In the genomic region with DNA sequence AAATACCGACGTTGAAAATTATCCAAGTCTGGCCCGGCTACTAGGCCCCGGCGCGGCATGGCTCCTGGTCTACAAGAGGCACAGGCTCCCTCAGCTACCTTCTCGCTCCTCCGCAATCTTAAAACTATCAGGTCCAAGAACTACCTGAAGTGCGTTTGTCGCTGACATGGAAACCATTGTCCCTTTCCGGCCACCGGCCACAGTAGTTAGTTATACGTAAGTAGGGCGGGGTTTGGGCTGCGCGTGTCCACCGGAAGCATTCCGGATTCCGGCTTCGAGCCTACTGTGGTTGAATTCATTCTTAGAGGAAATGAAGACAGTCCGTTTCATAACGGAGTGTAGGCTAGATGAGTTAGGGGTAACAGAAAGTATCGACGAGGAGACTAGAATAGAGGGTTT, we compare ENCODE assay signal across 8 mouse cellular contexts. TPM values are rescaled to one million over a fixed set of nuclear protein-coding genes. Genes with fewer than 3 reads are reported as not detected.
A peak's percentile ranks its signal among the peaks of the same experiment; 100 is the strongest.
DNase-seq lines count a peak whose midpoint lies in the region; ATAC-seq and TF ChIP-seq lines count a peak whose summit lies in the region.
"Not testable (repeated sequence)": the region's sequence is repeated elsewhere in the genome, so short reads cannot be mapped to it uniquely, and the experiment has no call there.

A gene (plus strand): TSS at position 253 of the 399 bp plus-strand sequence.
A gene (minus strand): TSS at position 397 of the 399 bp plus-strand sequence.

- DNase-seq in 3134 (ENCODE audit: extremely low read depth, insufficient read length, low spot score) (peak; percentile 81), liver (peak; percentile 90)
- peak; percentile 93 for DNase-seq in heart, embryonic 10.5 days (ENCODE audit: low spot score)
- DNase-seq in monocyte, adult 2 months (ENCODE audit: low read depth in 1 of 2, low spot score in 2 of 2) = peak; percentile 75 to 83
- peak; percentile 76 to 82 for DNase-seq in spleen, postnatal 14 days (ENCODE audit: low spot score in 2 of 2)

- H3K4me2 ChIP-seq in kidney, embryonic 15.5 days = peak within 1 kb of the TSS; percentile 84

- peak within 1 kb of the TSS; percentile 98 for H3K27ac ChIP-seq in bone marrow, adult 2 months (ENCODE audit: control insufficient read depth, insufficient read depth, low read depth, low read length, poor library complexity)
- peak within 1 kb of the TSS; percentile 99 for H3K27ac ChIP-seq in heart, embryonic 10.5 days
- peak within 1 kb of the TSS; percentile 99 for H3K27ac ChIP-seq in kidney, embryonic 15.5 days

- peak; percentile 80 for ATAC-seq in erythroblast, adult 5-6 weeks (replicated peaks; ENCODE audit: low FRiP score, poor library complexity, severe bottlenecking)
- ATAC-seq in kidney, embryonic 15.5 days (replicated peaks; ENCODE audit: low FRiP score) = peak; percentile 78

- not testable (repeated sequence) for H3K9me3 ChIP-seq in heart, embryonic 10.5 days; kidney, embryonic 15.5 days (replicated peaks)

- H3K27me3 ChIP-seq in heart, embryonic 10.5 days (ENCODE audit: insufficient read depth, poor library complexity, severe bottlenecking); kidney, embryonic 15.5 days: not testable (repeated sequence)

- peaks cover 14% of the 10 kb centered on the region for H3K36me3 ChIP-seq in heart, embryonic 10.5 days
- peaks cover 21% of the 10 kb centered on the region for H3K36me3 ChIP-seq in kidney, embryonic 15.5 days

- H3K4me1 ChIP-seq in bone marrow, adult 2 months (ENCODE audit: control insufficient read depth, insufficient read depth, low read length) = not testable (repeated sequence)
- H3K4me1 ChIP-seq in heart, embryonic 10.5 days = peaks cover 45% of the 10 kb centered on the region
- H3K4me1 ChIP-seq in kidney, embryonic 15.5 days = peaks cover 46% of the 10 kb centered on the region

- TF ChIP-seq POLR2A in bone marrow, adult 2 months (IDR thresholded peaks at IDR 0.05; ENCODE audit: borderline replicate concordance, control insufficient read depth, low read depth, low read length) = peak; percentile 22; the same call in 1 of the 2 replicates

- H3K4me3 ChIP-seq in bone marrow, adult 2 months (replicated peaks; ENCODE audit: control insufficient read depth, low read depth, low read length) = peak within 1 kb of the TSS; percentile 78
- H3K4me3 ChIP-seq in heart, embryonic 10.5 days = peak within 1 kb of the TSS; percentile 77
- peak within 1 kb of the TSS; percentile 78 for H3K4me3 ChIP-seq in kidney, embryonic 15.5 days (replicated peaks)

- under 1% methylated on average over 24 of the region's 24 CpGs for WGBS in bone marrow, adult 2 months
- under 1% methylated on average over 24 of the region's 24 CpGs for WGBS in heart, embryonic 10.5 days
- under 1% methylated on average over 24 of the region's 24 CpGs for WGBS in kidney, embryonic 15.5 days

- TF ChIP-seq CTCF in bone marrow, adult 2 months (IDR thresholded peaks at IDR 0.05; ENCODE audit: control insufficient read depth, insufficient read depth, low read length) = not testable (repeated sequence)

- H3K9ac ChIP-seq in kidney, embryonic 15.5 days = peak within 1 kb of the TSS; percentile 91

RNA-seq across cellular contexts. Expression of the first gene that starts in this region (rescaled TPM):
- 23.1 and 43.9 TPM in 2 replicates for polyA plus RNA-seq in bone marrow, adult 2 months (2011; ENCODE audit: insufficient read depth, insufficient read length, low replicate concordance, missing spikeins)
- 25.6 and 30.3 TPM in 2 replicates for total RNA-seq in erythroblast, adult 5-6 weeks (2015; ENCODE audit: low replicate concordance)
- 18.5 and 25.2 TPM in 2 replicates for total RNA-seq in erythroblast, adult 5-6 weeks (2017; ENCODE audit: low replicate concordance)
- polyA plus RNA-seq in heart, embryonic 10.5 days (2016; fragmentation: Nextera tagmentation; extraction: Ambion mirVana) = 158 and 165 TPM in 2 replicates
- 153 and 155 TPM in 2 replicates for polyA plus RNA-seq in kidney, embryonic 15.5 days (2015; fragmentation: Nextera tagmentation; extraction: Ambion mirVana)

RNA-seq across cellular contexts. Expression of the second gene that starts in this region (rescaled TPM):
- 5.1 and 9.1 TPM in 2 replicates for polyA plus RNA-seq in bone marrow, adult 2 months (2011; ENCODE audit: insufficient read depth, insufficient read length, low replicate concordance, missing spikeins)
- total RNA-seq in erythroblast, adult 5-6 weeks (2015; ENCODE audit: low replicate concordance) = 12.5 and 16.1 TPM in 2 replicates
- 23.5 and 31.4 TPM in 2 replicates for total RNA-seq in erythroblast, adult 5-6 weeks (2017; ENCODE audit: low replicate concordance)
- polyA plus RNA-seq in heart, embryonic 10.5 days (2016; fragmentation: Nextera tagmentation; extraction: Ambion mirVana) = 27.4 and 31.8 TPM in 2 replicates
- polyA plus RNA-seq in kidney, embryonic 15.5 days (2015; fragmentation: Nextera tagmentation; extraction: Ambion mirVana) = 30.2 and 30.5 TPM in 2 replicates

Comparison
In these comparisons a context has a peak if more than half of its experiments do, and no peak if none do; other contexts are left out.
1. Peak in every context shown above with its lines: DNase-seq, ATAC-seq, H3K4me3 ChIP-seq and H3K27ac ChIP-seq.